Mouse (Mus musculus): ENCODE measurements around the gene Olfr20.
"Not testable (repeated sequence)": the region's sequence is repeated elsewhere in the genome, so short reads cannot be mapped to it uniquely, and the experiment has no call there.

The Olfr20 gene

DNA sequence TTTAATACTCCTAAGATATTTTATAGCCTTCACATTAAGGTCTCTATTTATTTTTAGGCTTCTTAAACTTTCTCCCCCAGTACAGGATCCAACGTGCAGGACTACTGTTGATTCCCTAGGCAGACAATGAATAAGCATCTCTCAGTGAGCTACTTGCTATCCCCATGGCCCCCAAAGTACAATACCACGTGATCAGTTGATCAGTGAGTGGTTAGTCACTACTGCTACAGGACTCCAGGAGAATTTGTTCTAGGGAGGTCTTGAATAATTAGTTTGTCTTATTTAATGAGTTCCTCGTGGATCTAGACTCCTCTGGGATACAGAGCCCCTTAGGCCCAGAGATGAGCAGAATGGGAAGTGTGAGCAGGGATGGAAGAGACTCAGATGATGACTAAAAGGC, at the start of gene Olfr20:
Gene Olfr20 (plus strand): TSS at position 301 of the 400 bp plus-strand sequence.
- no peak for DNase-seq

DNA sequence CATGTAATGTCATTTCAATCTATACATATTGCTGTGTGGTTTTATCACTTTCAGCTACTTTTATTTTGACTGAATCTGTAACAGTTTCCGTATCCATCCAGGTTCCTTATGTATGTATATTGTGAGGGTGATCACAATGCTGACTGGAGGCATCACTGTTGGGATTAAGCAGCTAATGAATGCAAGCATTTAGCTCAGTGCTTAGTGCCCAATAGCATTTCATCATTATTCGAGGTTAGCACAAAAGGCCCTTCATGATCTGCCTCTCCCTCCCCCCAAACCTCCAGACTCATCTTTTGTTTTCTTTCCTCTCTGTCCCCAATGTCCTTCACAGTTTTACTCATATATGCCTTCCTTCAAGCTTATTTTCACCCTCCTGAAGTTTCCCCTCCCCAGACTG, 47.5 kb upstream of the Olfr20 start:
- no peak for DNase-seq

DNA sequence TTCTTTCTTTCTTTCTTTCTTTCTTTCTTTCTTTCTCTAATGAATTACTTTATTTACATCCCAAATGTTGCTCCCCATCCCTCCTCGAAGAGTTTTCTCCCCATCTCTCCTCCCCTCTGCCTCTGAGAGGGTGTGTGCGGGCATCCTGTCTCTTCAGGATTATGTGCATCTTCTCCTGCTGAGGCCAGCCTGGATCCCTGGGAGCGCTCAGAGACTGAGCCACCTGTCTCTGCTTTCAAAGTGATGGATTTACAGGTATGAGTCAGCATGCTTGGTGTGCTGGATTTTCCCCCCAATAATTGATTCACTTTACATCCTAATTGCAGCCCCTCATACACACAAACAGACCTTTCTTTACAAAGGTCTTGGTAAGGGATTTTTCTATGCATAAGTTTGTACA, 34.6 kb upstream of the Olfr20 start:
- no peak for DNase-seq

DNA sequence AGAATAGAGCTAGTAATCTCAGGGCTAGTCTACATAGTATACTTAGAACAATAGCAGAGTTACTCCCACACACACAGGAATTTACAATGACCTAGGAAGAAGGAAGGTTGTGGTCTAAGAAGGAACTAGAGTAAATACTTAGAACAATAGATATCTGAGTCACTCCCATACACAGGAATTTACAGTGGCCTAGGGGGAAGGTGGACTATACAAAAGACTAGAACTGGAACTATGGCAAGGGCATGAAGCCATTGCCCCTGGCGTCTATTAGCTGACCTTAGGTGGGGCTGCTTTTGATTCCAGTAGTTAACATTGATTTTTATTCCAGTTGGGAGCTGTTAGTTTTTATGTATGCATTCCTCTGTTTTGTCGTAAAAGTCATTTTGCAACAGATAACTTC, 32.0 kb upstream of the Olfr20 start:
- DNase-seq, result not testable (repeated sequence)

DNA sequence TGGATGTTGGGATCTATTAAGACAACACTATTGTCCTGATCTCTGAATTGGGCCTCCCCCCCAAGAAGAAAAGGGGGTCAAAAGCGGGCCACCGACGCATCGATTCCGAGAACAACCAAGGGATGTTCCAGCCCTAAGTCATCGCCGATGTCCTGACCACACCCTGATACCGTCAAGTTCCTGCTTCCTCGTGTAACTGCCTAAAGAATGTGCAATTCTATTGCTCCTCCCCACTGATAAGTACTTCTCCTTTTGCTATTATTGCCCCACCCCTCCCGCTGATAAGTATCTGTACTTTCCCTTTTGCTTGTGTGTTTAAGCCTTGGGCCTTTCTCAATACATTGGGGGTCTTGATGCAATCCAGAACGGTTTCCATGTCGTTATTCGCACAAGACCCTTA, 29.5 kb upstream of the Olfr20 start:
- DNase-seq, result not testable (repeated sequence)

DNA sequence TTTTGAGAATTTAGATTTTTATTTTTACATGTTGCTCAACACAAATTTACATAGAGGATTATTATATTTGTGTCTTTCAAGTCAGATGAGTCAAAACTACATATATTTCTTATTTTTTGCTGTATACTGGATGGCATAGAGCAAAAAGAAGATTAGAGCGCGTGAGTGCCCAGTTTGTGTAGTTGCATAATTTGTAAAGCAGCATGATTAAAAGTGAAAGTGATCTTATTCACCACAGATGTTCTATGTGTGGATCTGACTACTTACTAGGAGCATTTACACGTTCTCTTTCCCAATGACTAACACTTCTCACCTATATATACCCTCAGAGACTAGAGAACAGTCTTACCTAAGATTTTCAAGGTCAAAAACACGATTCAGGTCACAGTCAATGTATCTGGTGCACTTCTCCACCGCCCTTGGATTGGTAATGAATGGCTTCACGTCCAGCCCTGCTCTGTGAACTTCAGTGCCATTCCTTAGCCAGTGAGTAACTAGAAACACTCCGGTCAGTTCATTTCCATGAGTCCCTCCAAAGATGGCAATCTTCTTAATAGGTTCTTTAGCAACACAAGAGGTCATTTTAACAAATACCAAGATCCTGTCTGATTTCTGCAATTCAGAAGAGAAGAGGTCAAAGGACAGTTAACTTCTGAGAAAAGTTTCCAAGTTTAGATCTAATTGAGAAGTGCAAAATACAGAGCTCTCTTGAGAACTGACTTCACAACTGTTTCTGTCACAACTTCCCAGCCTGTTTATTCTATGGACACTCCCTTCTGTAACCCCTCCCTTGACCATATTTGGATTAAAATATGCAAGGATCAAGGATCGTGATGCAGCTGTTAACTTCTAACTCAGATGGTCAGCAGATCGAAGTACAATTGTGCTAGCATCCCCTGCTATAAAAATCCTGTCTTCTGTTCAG, 26.4 kb upstream of the Olfr20 start:
- DNase-seq, result no peak

DNA sequence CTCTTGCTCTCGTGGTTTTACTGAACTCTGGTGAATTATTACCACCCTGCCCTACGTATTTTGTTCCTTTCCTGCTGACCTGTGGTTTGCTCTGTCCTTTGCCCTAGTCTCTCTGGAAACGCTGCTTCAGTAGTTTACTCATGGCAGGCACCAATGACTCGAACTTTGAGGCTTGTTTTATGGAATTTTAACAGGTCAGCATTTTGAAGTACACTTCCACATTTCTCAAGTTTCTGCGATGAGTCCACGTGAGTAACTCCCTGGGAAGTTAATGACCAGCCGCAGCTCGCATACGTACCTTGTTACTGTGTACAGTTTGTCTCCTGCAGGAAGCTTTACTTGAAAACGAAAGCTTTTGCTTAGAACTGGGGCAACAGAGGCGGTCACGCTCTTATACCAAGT, 24.1 kb upstream of the Olfr20 start:
- DNase-seq, result no peak

DNA sequence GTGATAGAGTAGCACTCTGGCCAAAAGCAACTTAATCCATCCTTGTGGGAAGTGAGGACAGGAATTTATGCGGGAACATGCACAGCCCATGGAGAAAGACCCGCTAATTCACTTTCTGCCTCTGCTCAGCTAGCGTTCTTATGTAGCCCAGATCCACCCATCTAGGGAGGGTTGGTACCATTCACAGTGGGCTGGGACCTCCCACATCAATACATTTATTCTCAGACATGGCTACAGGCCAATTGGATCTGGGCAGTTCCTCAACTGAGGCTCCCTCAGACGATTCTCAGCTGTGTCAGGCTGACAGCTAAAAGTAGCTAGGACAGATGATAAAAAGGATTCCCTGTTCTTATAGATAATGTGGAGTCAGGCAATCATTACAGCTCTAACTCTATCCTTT, 23.2 kb upstream of the Olfr20 start:
- DNase-seq, result no peak

DNA sequence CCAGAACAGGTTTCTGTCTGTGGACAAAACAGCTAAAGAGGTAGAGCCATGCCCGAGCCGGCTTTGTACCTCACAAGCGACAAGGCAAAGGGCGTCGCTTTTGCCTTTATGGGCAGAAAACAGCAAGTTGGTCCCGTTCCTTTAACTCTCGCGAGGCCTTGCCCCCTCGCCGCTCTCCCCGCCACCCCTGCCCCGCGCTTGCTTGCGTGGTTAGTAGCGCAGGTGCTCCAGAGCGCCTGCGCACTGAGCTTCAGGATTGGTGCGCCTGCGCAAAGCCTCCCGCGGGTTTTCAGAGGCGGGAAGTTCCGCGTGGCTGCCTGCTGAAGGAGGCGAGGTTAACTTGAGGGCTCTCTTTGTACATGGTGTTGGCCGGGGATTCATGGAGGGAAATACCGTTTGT, 21.1 kb upstream of the Olfr20 start, which contains the start of the genes Aspa, Gm49340 and Spata22:
Gene Aspa (minus strand): TSS at position 155 of the 400 bp plus-strand sequence.
Gene Gm49340 (plus strand): TSS at position 300 of the 400 bp plus-strand sequence.
Gene Spata22 (plus strand): TSS at position 300 of the 400 bp plus-strand sequence.
- no peak for DNase-seq

DNA sequence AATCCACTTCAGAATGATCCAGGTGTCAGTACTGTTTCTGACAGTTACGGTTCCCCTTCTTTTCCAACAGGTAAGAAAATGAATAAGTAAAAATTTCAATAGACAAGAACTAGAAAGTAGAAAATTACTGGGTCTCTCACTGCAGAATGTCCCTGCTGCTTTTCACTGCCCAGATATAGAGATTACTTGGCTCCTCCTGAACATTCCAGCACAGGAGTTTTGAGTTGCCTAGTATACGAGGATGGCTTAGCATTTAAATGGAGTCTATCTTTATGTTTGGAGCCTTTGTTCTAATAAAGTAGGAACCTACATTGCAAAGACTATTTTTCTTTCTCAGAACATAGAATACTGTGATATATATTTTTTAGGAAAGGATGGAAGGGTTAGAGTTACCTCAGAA, 17.2 kb upstream of the Olfr20 start:
- DNase-seq, result no peak

DNA sequence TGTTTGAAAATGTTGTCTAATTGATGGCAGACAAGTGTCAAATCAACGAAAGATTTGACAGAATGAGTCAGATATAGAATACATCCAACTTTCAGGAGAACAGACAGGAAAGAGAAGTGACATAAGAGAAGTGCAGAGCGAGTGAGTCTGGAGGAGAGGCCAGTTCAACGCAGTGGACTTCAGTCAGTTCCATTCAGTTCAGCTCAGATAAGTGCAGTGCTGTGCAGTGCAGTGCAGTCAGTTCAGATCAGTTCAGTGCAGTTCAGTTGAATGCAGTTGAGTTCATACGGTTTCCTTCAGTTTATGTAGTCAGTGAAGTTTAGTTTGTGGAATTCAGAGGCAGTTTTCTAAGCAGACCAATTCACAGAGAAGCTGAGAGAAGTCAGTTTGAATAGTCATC, 13.7 kb upstream of the Olfr20 start:
- DNase-seq, result no peak

DNA sequence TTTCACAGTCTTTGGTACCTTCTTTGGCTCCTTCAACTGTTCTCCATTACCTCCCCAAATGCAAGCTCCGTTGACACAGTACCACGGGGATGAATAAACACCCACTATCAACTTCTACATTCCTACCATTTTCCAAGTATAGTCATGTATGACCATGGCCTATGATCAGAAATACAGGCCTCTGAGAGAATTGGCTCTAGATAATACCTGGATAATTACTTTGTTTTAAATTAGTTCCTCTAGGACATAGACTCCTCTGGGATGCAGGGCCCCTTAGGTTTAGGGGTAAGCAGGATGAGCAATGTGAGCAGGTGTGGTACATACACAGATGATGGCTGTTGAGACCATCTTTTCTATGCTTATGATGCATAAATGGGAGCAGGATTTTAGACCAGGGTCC, 20.4 kb downstream of the Olfr20 start, which contains the start of gene Olfr376:
Gene Olfr376 (plus strand): TSS at position 301 of the 400 bp plus-strand sequence.
- DNase-seq, result no peak

DNA sequence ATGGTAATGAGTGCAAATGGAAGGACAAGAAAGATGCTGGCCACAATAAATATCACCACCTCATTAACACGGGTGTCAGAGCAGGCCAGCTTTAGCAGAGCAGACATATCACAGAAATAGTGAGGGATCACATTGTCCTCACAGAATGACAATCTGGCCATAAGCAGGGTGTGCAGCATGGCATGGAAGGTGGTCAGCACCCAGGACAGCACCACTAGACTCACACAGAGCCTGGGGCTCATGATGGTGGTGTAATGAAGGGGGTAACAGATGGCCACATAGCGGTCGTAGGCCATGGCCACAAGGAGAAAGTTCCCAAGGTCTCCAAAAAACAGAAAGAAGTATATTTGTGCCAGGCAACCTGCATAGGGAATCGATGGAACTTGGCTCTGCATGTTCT, 44.8 kb downstream of the Olfr20 start:
- no peak for DNase-seq

DNA sequence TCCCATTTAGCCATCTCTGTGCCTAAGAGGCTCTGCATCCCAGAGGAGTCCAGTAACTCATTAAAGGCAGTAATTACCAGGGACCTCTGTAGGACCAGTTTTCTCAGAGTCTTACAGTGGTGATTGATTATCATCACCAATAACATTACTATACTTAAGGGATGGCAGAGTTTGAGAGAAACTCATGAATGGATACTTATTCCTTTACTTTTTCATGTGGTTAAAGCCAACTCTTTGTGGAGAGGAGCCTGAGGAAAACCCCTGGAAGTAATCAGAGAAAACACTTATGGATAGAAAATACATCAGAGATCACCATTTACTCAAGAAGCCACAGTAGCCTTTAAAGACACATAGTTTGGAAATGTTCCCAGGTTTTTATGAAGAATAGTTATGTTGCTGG, 48.9 kb downstream of the Olfr20 start, which contains the start of gene Olfr1:
Gene Olfr1 (minus strand): TSS at position 101 of the 400 bp plus-strand sequence.
- DNase-seq, result no peak

Data from thymus, postnatal 25 days (tissue).